Mouse (Mus musculus) cerebellum, adult 2 months (tissue): ENCODE data around the gene Washc1.
"Not testable (repeated sequence)": the region's sequence is repeated elsewhere in the genome, so short reads cannot be mapped to it uniquely, and the experiment has no call there.

ENCODE experiments used
- CTCF ChIP-seq: fragments of 200-500 bp; IDR thresholded peaks from 2 replicates; pipeline ENCODE4 v1.5.1; 2011; ENCODE audit warnings: low read depth, mild to moderate bottlenecking, control low read depth, low read length, moderate library complexity, borderline replicate concordance; ENCODE audit not compliant: insufficient read depth
- POLR2A ChIP-seq: fragments of 200-500 bp; IDR thresholded peaks from 2 replicates; pipeline ENCODE4 v1.6.1; 2011; ENCODE audit warnings: low read length, control low read depth, borderline replicate concordance; ENCODE audit not compliant: insufficient read depth

GRCm38 (mm10) chr17:66152706-66153662 lies 41.6 kb downstream of the Washc1 start:
- TF ChIP-seq CTCF, POLR2A: not testable (repeated sequence)
